Mouse (Mus musculus) heart, postnatal 0 days (tissue): ENCODE data around the gene Slc25a36.

Source experiments
- CTCF ChIP-seq: IDR thresholded peaks from 2 replicates; pipeline ENCODE4 v1.5.1; 2016; ENCODE audit warnings: antibody characterized with exemption, control low read depth, low read depth
- EP300 ChIP-seq: IDR thresholded peaks from 2 replicates; pipeline ENCODE4 v1.6.1; 2016; ENCODE audit warnings: antibody characterized with exemption, low read depth

GRCm38 (mm10) chr9:97133178-97133577, 22.2 kb upstream of the Slc25a36 start:
- TF ChIP-seq CTCF (no peak), EP300 (no peak)
